Mouse (Mus musculus) neural tube, embryonic 10.5 days (tissue): ENCODE results near the gene Nudt4.

Source experiments
- DNase-seq: peaks from one replicate; pipeline ENCODE4 v3.0.0-alpha.2; 2017; ENCODE audit warnings: low spot score; ENCODE audit errors: extremely low spot score

Nudt4 gene

GRCm38 (mm10) chr10:95563851-95564845 is at the start of gene Nudt4:
TSS of gene Nudt4 (minus strand) at chr10:95564146.
- peak; percentile 87 for DNase-seq

DNA sequence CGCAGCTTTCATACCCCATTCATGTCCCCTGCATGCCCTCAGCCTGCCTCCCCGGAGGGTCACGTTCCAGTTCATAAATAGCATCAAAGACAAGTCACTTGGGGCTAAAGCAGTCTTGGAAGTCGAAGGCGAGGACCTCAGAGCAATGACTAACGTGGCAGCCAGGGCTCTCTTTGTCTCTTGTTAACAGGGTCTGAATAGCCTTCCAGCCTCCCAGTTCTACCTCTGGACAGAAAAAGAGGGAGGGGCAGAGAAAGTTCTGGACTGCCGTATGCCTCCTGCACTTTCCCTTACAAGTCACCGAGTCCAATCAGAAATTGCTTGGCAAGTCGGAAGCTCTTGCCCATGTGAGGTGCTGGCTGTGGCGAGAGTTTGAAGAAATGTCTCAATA is 47.4 kb upstream of the Nudt4 start:
- peak; percentile 58 for DNase-seq

GRCm38 (mm10) chr10:95610666-95611330 is 46.9 kb upstream of the Nudt4 start:
- DNase-seq: peak; percentile 42

DNA sequence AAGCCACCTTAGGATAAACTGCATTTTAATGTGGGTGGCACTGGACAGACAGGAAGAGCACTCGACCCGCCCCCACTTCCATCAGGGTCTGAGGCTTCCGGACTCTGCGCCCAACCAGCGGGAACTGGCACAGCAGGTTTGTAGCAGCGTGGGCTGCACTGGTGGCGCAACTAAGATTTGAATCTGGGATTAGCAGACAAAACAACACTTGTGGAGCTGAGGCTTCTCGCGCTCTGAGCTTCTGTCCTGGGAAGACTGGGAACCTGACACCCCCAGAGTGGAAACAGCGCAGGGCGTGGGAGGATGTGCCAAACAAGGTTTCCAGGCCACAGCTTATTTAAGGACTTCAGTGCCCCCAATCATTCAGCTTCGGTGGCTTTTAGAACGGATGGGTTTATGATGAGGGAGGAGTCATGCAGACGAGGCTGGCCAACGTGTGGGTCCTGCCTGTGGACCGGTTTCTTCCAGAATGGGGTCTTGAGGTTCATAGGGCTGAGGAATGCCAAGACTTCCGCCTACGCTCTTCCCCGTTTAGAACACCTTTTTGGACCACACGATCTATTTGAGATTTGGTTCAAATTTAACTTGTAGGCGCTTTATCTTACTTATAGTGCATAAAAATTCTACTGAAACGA is 41.1 kb upstream of the Nudt4 start:
- peak; percentile 15 for DNase-seq

- DNase-seq: no peak
Measured at GRCm38 (mm10) chr10:95600527-95600926, 36.6 kb upstream of the Nudt4 start.

DNA sequence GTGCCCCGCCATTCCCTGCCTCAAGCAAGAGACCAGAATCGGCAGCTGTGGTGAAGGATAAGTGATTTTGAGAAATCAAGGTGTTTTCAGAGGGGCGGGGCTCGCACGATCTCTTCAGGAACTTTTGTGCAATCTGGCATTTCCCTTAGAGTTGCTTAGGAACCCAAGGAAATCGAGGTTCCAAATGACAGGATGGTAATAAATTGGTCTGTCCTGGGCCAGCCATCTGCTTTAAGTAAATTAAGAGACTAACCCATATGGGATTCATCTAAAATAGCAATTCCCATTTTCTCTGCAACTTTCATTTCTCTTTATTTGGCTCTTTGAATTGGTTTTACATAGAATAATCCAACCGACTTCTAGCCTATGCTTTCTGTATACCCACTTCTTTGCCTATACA is 35.8 kb upstream of the Nudt4 start:
- no peak for DNase-seq

- no peak for DNase-seq
Measured at GRCm38 (mm10) chr10:95598056-95598587, 34.2 kb upstream of the Nudt4 start.

DNA sequence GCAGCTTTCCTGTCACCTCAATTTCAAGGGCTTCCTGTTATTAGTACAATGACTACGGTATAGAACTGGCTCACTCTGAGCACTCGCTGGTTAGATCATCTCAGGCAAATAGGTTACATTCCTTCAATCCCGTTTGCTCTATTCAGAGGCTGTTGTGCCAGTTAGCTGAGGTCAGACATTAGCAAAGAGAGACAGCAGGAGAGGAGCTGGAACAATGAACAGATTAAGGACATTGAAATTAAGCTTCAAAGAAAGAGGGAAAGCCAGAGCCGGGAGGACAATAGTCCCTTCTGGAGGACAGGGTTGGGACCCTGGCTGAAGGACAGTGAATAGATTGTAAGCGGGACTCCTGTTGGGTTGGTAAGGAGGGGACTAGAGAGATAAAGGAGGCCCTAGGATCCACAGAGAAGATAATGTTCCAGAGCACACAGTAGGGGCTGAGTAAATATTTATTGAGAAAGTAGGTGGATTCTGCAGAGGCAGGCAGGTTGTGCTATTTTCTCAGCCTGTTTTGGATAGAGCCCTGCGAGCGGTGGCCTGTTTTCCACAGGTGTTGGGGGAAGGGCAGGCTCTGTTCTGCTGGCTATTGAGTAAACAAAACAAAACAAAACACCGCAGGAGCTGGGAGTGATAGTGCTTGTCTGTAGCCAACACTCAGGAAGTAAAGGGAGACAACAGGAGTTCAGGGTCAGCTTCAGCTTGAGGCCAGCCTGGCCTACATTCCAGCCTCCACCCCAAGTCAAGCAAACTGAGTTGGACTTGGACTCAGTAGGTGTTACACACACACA is 32.1 kb upstream of the Nudt4 start:
- DNase-seq: no peak

- DNase-seq: no peak
Measured at GRCm38 (mm10) chr10:95594414-95594813, 30.5 kb upstream of the Nudt4 start.

DNA sequence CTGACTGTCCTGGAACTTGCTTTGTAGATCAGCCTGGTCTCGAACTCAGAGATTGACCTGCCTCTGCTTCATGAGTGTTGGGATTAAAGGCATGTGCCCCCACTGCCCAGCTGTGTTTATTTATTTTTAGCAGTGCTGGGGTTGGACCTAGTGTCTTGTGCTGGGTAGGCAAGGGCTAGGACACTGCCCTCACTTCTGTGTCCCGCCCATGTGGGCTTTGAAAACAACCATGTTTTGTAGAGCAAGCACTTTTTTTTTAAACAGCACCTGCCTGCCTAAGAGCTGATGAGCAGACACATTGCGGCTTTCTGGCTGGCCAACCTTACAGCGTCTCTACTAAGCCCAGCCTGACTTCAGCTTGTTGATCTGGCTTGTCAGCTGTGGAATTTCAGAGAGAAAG is 27.3 kb upstream of the Nudt4 start:
- DNase-seq: no peak

DNA sequence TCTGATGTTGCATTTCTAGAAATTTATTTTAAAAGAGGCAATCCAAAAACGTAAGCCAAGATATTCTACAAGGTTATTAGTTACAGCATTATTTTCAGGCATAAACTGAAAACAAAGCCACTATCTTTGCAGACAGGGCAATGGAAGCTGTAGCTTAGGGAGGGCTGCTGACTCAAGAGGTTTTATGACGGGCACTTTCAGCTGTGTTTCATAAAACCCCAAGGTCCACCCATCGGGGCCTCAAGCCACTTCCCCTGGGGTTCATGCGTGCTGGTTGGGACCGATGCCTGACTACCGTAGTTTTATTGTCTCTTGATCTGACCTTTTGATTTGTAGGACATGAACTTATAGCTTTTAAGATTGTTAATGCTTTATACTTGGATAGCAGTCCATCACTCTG is 26.2 kb upstream of the Nudt4 start:
- no peak for DNase-seq

DNA sequence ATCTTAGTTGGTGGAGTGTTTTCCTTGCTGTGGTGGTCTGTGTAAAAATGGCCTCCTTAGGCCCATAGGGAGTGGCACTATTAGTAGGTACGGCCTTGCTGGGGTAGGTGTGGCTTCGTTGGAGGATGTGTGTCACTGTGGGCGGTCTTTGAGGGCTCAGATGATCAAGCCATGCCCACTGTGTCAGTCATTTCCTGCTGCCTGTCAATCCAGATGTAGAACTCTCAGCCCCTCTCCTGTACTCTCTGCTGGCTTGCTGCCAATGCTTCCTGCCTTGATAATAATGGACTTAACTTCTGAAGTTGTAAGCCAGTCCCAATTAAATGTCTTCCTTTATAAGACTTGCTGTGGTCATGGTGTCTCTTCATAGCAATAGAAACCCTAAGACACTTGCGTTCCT is 25.2 kb upstream of the Nudt4 start:
- no peak for DNase-seq

- no peak for DNase-seq
Measured at GRCm38 (mm10) chr10:95587509-95588220, 23.7 kb upstream of the Nudt4 start.

- no peak for DNase-seq
Measured at GRCm38 (mm10) chr10:95585554-95585953, 21.6 kb upstream of the Nudt4 start.

DNA sequence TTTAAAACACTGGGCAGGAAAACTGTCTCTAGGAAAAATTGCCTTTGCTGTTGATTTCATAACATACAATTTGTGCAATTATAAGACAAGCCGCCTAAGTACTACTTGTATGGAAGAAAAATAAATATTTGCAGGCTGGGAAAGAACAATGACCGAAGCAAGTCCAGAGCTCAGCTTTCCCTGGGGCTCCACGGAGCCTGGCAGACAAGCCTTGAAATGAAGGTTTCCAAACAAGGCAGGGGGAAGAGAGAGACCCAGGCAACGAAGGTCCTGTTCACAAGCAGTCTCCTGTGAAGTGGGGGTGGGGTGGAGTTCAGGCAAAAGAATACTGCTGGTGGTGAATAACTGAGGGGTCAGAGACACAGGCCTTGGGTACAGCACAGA is 13.6 kb upstream of the Nudt4 start:
- DNase-seq: peak; percentile 37

GRCm38 (mm10) chr10:95576876-95577566 is 13.1 kb upstream of the Nudt4 start:
- peak; percentile 34 for DNase-seq

DNA sequence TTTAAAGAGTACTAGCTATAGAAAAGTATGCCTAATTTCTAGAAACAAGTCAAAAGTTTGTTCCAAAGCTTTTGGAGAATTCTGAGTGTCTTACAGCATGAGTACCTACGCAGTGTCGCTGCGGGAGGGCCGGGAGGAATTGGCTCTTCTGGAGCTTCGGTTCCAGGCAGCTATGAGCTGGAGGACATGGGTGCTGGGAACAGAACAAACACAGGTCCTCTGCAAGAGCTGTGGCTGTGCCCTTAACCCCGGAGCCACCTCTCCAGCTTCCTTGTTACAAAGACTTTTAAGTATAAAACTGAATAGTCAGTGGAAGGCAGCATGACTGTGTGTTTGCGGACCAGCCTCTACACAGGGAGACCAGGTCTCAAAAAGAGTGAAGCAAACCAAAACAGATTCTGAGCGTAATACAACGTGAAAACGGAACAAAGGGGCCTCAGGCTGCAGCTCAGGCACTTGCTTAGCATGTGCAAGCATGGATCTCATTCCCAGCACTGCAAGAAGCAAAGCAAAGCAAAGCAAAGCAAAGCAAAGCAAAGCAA is 12.0 kb upstream of the Nudt4 start:
- no peak for DNase-seq

DNA sequence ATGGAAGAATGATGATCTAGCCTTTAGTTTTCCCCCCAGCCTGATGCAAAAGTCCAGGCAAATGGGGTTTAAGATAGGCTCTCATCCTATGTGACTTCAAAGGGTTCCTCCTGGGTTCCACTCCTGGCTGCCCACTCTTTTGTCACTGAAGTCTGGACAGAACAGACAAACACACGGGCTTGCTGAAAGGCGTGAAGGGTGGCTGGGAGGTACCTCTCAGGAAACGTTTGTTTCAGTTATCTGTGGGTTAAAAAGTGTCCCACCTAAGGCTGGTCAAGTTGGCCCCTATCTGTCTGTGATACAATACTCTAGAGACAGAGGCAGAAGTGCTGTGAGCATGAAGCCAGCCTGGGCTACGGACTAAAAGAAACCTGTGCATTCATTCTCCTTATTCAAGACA is 11.0 kb upstream of the Nudt4 start:
- DNase-seq: no peak

DNA sequence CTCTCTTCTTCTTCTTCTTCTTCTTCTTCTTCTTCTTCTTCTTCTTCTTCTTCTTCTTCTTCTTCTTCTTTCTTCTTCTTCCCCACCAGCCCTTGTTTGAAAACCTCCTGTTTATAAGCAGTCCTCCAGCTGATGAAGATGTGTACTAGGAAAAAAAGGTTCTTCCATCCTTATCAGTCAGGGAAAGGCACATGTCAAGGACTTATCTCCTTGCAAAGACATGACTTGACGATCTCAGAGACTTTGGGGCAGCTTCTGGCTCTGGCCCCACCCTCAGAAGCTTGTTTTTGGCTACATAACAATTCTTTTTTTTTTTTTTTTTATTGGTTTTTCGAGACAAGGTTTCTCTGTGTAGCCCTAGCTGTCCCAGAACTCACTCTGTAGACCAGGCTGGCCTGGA is 5.5 kb upstream of the Nudt4 start:
- DNase-seq: no peak

DNA sequence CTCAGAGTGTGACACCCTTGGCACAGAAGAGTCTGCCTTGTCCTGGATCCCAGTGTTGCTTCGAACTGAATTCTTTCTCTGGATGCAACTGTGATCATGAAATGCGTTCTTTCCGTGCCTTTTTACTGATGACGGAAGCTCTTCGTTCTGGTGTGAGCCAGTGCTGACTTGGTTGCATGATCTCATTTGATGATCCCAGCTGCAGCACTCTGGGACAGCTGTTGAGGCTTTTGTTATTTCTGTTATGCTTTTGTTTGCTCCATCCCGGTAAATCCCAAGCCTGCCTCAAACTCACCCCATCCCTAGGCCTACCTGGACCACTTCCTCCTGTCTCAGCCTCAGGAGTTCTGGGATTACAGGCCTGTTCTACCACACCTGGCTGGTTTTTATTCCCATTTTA is 4.1 kb upstream of the Nudt4 start:
- no peak for DNase-seq
